Mouse (Mus musculus): ENCODE results near the gene Mpp4.

Gene Mpp4

DNA sequence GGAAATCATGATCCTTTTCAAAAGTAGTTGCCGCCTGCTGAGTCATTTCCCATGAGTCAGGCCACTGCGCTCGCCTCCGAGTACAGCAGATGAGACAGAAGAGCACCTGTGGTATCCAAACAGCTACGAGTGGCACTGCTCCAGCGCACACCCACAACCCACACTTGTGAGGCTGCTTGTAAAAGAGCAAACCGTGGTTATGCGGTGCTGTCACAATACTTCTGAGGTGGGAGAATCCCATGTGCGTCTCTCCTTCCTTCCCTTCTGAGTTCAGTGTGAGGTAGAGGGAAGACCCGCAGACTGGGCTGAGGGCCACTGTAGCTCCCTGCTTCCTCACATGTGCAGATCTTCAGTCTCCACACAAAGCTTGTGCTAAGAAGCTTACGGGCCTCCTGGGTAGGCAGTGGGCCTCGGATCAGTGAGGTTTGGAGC is at the start of gene Mpp4:
Gene Mpp4 (minus strand): TSS at position 360 of the 432 bp plus-strand sequence.
- DNase-seq (ENCODE audit: extremely low spot score, low read depth, low spot score) = no peak

- no peak for DNase-seq (ENCODE audit: extremely low spot score, low read depth, low spot score)
Observed at GRCm38 (mm10) chr1:59212951-59213350, 49.8 kb upstream of the Mpp4 start.

DNA sequence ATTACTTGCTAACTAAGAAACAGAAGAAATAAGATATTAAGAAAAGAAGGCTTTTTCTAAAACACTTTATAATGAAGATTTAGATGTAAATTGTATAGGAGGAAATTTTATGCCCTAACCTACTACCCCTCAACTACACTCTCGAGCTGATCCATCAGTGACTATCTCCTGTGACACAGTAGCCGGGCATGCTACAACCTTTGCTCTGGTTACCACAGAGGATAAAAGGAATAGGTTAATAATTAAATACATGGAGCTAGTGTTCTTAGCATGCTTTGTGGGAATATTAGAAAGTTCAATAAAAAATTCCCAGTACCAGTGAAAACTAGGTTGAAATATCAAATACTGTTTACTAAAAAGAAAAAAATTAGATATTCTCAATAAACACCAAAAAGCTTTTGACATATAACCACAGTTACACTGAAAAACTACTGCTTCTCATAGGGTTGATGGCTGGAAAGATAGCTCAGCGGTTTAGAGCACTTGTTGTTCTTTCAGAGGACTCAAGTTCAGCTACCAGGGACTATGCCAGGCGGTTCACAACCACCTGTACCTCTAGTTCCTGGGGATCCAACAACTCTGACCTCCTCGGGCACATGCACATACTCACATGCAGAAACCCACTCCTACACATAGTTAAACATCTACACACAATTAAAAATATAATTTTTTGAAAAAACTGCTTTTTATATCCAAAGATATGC is 49.0 kb upstream of the Mpp4 start:
- DNase-seq (ENCODE audit: extremely low spot score, low read depth, low spot score) = no peak

GRCm38 (mm10) chr1:59211651-59212050 is 48.5 kb upstream of the Mpp4 start:
- DNase-seq (ENCODE audit: extremely low spot score, low read depth, low spot score) = no peak

GRCm38 (mm10) chr1:59208331-59208730 is 45.1 kb upstream of the Mpp4 start:
- no peak for DNase-seq (ENCODE audit: extremely low spot score, low read depth, low spot score)

DNA sequence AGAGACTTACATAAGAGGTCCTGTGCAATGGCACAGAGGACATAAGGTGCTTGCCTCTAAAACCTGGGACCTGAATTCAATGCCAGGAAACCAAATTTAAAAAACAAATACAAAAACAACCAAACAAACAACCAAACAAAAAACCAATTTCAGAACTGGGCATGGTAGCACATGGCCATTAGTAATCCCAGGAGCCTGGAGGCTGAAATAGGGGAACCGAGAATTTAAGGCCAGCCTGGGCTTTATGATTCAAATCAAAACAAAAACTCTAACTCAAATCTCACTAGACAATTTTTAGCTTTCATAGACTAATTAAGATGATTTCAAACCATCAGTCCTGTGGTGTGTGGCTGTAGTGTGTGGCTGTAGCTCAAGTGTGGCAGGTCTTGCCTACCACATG is 41.3 kb upstream of the Mpp4 start:
- DNase-seq (ENCODE audit: extremely low spot score, low read depth, low spot score) = no peak

DNA sequence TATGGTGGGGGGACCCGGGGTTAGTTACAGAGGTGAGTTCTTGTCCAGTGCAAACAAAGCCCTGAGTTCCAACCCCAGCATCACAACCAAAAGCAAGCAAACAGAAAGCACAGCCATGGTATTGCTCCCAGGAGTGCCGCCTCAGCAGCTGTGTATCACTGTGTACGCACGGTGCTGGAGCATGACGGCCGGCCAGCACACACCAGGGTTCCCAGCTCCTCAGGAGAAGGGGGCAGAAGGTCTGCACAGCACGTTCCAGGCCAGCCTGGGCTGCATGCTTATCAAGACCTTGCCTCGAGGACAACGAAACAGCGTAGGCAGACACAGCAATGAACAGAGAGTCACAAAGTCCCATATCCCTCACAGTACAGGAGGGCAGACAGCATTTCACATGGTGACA is 39.2 kb upstream of the Mpp4 start:
- DNase-seq (ENCODE audit: extremely low spot score, low read depth, low spot score) = no peak

DNA sequence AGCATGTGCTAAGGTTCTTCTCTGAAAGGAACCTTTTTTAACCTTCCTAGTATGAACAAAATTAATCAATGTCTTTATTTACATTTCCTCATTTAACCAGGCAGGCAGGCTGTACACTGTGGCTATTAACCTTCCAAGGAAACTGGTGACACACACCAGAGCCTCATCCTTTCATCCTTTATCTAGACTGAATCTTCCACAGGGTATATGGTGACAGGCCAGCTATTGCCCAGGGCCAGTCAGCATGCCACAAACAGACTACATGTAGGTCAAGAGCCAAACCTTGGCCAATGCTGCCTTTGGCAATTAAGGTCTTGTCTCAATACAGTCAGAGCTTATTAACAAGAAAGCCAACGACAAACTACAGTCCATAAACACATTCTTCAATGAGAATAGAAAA is 38.4 kb upstream of the Mpp4 start:
- DNase-seq (ENCODE audit: extremely low spot score, low read depth, low spot score) = no peak

GRCm38 (mm10) chr1:59200960-59201359 is 37.8 kb upstream of the Mpp4 start:
- DNase-seq (ENCODE audit: extremely low spot score, low read depth, low spot score) = no peak

DNA sequence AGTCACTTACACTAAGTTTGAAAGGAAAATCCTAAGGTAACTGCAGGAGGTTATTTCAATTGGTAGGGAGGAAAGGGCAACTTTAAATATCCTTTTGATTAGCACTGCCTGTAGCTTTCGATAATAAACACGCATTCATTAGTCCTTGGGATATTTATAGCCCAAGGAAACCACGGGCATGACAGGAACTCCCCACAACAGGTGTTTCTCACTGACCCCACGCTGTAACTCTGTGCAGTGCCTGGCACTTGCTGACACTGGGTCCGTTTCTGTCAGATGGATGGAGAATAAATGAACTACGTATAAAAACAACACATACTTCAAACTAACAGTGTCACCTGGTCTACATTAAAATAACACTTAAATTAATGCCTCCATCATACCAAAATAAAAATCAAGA is 31.8 kb upstream of the Mpp4 start:
- DNase-seq (ENCODE audit: extremely low spot score, low read depth, low spot score) = no peak

DNA sequence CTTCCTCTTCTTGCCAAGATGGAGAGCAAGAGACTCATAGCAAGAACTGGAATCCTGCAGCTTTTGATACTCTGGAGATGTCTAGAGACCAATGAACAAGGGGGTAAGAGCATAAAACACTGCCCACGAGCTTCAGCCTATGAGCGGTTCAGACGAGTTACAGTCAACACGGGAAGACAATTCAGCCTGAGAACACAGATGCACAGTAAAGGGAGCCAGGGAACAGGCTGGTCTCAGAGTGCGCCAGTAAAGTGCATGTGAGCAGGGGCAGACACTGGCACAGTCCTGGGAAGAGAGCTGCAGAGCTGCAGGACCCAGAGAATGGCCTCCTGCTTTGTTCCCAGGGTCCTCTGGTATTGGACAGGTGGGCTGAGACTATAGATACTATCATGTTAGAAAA is 24.6 kb upstream of the Mpp4 start:
- DNase-seq (ENCODE audit: extremely low spot score, low read depth, low spot score) = no peak

GRCm38 (mm10) chr1:59186317-59186716 is 23.1 kb upstream of the Mpp4 start:
- no peak for DNase-seq (ENCODE audit: extremely low spot score, low read depth, low spot score)

DNA sequence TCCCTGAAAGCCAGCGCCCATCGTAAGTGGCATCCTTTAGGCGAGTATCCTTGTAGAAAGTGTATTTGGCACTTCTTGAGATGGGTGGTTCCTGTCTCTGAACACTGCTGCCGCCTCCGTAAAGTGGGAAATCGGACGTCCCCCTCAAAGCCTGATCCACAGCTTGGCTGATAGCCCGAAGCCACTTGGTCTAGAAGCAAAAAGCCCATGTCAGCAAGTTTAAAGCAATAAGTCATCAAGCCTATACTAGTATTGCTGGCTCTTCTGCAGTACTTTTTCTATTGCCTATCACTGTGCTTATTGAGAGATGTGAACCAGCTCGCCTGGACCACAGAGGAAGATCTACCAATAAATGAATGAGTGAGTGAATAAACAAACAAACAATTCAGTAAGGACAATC is 22.2 kb upstream of the Mpp4 start:
- no peak for DNase-seq (ENCODE audit: extremely low spot score, low read depth, low spot score)

DNA sequence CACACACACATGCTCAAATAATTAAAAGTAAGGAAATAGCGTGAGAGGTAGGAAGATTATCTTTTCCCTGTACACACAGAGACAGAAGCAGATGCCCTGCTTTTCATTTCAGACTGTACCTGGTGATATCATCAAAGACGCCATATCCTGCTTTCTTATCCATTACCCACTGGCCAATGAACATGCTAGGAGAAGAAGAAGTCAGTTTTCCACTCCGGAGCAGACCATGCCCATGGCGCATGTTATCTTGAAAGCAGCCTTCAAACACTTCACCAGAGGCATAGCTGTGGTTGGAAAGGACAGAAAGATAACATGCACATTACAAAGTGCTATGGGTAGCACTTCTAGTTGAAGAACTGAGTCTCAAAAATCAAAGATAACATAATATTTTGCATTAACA is 19.9 kb upstream of the Mpp4 start:
- no peak for DNase-seq (ENCODE audit: extremely low spot score, low read depth, low spot score)

GRCm38 (mm10) chr1:59182373-59182772 is 19.2 kb upstream of the Mpp4 start:
- no peak for DNase-seq (ENCODE audit: extremely low spot score, low read depth, low spot score)

- no peak for DNase-seq (ENCODE audit: extremely low spot score, low read depth, low spot score)
Observed at GRCm38 (mm10) chr1:59180003-59180402, 16.8 kb upstream of the Mpp4 start.

DNA sequence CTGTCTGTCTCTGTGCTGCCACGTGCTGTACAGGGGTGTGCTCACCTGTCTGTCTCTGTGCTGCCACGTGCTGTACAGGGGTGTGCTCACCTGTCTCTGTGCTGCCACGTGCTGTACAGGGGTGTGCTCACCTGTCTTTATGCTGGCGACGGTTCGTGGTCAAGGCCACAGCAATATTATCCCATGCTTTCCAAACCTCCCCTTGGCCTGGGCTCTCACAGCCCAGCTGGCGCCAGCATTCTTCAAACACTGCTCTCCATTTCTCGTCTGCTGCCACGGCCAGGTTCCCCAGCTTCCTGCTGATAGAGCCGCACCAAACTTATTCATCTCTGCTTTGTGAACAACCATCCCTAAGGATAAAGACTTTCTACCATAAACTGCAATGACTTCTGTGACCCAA is 15.2 kb upstream of the Mpp4 start:
- no peak for DNase-seq (ENCODE audit: extremely low spot score, low read depth, low spot score)

DNA sequence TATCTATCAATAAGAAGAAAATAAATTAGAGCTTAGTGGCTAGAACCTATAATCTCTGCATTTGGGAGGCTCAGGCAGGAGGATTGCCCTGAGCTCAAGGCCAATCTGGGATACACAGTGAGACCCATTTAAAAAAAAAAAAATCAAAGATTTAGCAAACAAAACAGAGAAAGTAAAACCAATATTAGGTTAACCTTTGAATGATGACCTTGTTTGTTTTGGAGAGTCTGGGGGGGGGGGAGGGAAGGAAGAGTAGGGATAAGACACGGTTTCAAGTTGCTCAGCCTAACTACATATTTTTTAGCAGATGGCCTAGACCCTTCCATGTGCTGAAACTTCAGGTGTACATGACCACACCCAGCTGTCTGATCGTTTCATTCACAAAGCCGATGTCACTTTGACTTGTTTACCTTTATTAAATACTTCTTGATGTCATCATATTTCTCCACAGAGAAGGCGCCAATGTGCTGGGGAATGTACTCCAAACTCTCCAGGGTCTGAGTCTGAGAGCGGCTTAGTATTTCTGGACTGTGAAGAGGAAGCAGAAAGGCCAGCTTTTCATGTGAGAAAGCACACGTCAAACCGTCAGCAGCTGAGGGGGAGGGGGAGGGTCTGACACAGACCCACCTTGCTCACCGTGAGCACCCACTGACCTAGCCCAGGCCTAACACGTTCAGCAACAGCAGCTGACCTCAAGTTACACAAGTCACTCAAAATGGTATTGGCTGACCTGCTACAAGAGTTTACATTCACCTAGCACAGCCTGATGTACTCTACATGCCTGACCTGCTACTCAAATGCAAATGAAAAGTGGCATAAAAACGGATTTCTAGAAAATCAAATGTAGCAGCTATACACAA is 11.6 kb upstream of the Mpp4 start:
- DNase-seq (ENCODE audit: extremely low spot score, low read depth, low spot score) = no peak

- no peak for DNase-seq (ENCODE audit: extremely low spot score, low read depth, low spot score)
Observed at GRCm38 (mm10) chr1:59173023-59173422, 9.8 kb upstream of the Mpp4 start.

DNA sequence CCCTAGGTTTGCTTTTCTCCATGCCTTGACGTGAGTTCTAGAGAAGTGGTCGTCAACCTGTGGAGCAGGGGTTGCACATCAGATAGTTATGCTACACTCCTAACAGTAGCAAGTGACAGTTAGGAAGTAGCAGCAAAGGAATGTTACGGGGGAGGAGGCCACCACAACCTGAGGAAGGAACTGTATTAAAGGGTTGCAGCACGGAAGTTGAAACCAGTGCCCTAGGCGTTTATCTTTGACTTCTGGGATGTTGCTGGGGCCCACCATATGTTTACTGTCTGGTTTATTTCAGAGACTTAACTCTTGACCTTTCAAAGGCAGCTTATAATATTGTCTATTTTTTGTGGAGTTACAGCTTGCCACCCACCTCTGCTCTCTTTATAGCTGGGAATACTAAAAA is 8.7 kb upstream of the Mpp4 start:
- no peak for DNase-seq (ENCODE audit: extremely low spot score, low read depth, low spot score)

DNA sequence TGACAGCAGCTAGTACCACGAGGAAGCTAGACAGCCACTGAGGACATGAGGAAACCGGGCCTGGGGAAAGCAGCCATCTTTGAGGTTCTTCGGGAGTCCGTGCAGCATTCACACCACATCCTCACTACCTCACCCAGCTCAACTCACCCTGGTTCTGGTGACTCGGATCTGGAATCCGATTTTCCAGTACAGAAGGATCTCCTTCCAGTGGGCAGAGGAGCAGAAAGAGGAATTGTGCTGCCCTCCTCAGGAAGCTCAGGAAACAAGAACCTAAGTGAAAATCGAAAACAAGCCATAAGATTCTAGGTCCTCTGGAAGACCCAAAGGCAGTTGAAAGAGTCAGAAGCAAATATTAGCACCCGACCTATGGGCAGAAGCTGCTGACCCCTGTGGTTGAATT is 7.1 kb upstream of the Mpp4 start:
- no peak for DNase-seq (ENCODE audit: extremely low spot score, low read depth, low spot score)

- DNase-seq (ENCODE audit: extremely low spot score, low read depth, low spot score) = no peak
Observed at GRCm38 (mm10) chr1:59169586-59169985, 6.4 kb upstream of the Mpp4 start.
